Mouse (Mus musculus): ENCODE results near the gene Rcor3. TPM values are rescaled to one million over a fixed set of nuclear protein-coding genes. Genes with fewer than 3 reads are reported as not detected.

The Rcor3 gene
- total RNA-seq, 2 experiments from 2014 or later = 27.1 to 29.8 TPM

DNA sequence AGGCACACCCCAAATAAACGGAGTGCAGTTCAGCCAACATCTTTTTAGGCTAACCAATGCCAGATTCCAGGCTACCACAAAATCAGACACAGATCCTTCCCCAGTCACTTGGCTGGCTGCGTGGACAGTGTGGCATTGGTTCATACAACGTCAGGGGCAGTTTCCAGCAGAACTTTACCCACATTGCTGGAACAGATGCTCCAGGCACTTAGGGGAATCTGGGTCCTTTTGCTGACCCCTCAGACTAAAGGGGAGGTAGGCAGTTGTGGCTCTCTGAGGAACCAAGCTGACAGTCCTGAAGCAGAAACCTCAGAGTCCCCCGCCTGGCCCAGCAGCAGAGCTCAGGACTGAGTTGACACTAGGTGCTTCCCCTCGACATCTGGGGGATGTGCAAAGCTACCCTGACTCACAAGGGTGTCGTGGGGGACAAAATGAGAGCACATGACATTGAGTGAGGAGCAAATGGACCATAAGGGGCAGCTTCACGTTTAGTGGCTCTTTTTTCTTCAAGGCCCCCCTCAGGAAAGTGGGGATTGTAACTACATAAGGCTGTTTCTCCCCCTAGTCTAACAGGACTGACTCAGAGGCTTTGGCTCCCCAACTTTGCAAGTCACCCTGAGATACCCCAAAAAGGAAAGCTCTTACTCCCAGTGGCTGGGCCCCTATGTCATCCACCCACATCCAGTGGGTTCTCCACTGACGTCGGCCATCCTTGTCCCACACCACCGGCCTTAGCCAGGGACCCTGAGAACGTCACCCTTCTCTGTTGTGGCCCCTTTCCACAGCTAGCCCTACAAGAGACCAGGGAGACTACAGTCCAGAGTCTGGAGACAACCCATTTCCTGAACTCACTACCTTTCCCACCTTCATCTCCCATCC, 46.9 kb downstream of the Rcor3 start:
- TF ChIP-seq CTCF (IDR thresholded peaks at IDR 0.05) = no peak
- peak overlapping the region; percentile 89 for H3K27ac ChIP-seq
- no peak for DNase-seq
- intact Hi-C loops (cut with DNase I) = no loop called here
- H3K4me3 ChIP-seq = peak overlapping the region; percentile 82

GRCm38 (mm10) chr1:192090281-192090680, 47.6 kb downstream of the Rcor3 start:
- TF ChIP-seq CTCF (IDR thresholded peaks at IDR 0.05) = no peak
- H3K27ac ChIP-seq = peak overlapping the region; percentile 89
- peak overlapping the region; percentile 82 for H3K4me3 ChIP-seq
- intact Hi-C loops (cut with DNase I) = no loop called here
- peak; percentile 39 for DNase-seq

GRCm38 (mm10) chr1:192089208-192090166, 48.4 kb downstream of the Rcor3 start:
- peak; percentile 37 for DNase-seq
- intact Hi-C loops (cut with DNase I) = no loop called here
- Histone ChIP-seq H3K4me3 (peak overlapping the region; percentile 82; the same call in 1 of the 2 replicates), H3K27ac (peak overlapping the region; percentile 89)
- TF ChIP-seq CTCF (IDR thresholded peaks at IDR 0.05) = no peak

DNA sequence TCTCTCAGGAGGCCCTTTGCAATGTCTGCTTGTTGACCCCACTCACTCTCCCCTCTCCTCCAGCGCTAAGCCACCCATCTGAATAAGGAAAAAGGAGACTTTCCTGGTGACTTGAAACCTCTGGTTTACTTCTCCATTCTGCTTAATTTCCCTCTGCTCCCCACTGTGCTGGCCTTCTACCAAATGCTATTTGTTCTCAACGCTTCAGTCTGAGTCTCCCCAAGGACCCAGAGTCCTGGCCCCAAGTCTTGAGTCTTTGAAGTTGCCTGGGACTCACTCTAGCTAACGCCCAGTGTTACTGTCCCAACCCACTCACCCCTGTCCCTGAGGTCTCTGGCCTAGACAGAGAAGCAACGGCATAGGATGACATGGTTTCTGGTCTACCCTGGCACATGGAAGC, 49.9 kb downstream of the Rcor3 start:
- DNase-seq = peak; percentile 44
- no peak for TF ChIP-seq CTCF (IDR thresholded peaks at IDR 0.05)
- H3K4me3 ChIP-seq = no peak overlapping the region
- H3K27ac ChIP-seq = 0 out of 2 replicates have a peak overlapping the region, but pooled peaks have one; percentile 17
- intact Hi-C loops (cut with DNase I) = no loop called here

DNA sequence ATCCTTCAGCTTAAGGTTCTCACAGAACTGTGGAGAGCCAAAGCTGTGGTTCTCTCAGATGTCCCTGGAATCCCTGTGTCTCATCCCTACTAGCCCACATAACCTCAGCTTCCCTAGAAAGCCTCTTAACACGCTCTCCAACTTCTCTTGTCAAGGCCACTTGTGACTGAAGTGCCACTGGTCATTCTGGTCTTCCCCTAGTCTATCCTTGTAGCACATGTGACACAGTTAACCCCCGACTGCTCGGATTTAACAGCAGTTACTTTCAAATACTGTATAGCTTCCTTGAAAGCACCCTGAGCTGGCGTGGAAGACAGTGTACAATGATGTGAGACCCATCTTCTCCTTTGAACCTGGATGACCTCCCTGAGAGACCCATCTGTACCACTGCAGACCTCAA, 50.8 kb downstream of the Rcor3 start:
- Histone ChIP-seq H3K27ac (no peak overlapping the region), H3K4me3 (no peak overlapping the region)
- intact Hi-C loops (cut with DNase I) = no loop called here
- DNase-seq = no peak
- no peak for TF ChIP-seq CTCF (IDR thresholded peaks at IDR 0.05)

DNA sequence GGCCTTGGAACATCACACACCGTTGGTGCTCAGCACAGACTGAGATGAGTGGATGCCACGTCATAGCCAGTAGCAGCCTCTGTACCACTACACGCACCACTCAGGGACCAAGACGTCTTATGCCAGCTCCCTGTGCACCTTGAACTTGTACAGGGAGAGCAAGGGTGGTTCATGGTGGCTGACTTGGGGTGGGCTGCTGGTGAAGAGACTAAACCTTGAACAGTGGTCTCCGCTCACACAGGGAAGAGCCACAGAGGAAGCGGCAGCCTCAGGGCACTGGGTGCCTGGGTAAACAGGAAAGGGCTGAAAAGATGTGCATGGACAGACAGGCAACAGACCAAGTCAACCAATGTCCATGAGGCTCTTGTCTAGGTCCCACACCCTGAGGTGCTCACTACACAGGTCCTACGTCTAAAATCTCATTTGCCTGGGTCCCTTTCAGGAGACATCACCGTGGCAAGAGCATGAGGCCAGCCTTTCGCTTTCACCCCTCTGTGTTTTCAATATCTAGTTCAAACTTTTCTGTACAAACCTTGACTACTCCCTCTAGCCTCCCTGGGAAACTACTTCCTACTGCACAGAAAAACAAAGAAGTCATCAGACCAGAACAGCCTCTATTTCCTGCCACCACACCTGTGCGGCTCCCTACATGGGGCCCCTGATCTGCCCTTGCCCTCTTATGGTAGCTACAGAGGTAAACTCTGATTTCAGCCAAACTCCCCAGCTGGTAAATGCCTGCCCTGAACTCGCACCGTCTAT, 51.4 kb downstream of the Rcor3 start:
- no peak for DNase-seq
- Histone ChIP-seq H3K27ac (no peak overlapping the region), H3K4me3 (no peak overlapping the region)
- intact Hi-C loops (cut with DNase I) = no loop called here
- no peak for TF ChIP-seq CTCF (IDR thresholded peaks at IDR 0.05)

- Histone ChIP-seq H3K27ac (no peak overlapping the region), H3K4me3 (no peak overlapping the region)
- no peak for DNase-seq
- TF ChIP-seq CTCF (IDR thresholded peaks at IDR 0.05) = no peak
- intact Hi-C loops (cut with DNase I) = no loop called here
Measured at GRCm38 (mm10) chr1:192085218-192085617, 52.6 kb downstream of the Rcor3 start.

DNA sequence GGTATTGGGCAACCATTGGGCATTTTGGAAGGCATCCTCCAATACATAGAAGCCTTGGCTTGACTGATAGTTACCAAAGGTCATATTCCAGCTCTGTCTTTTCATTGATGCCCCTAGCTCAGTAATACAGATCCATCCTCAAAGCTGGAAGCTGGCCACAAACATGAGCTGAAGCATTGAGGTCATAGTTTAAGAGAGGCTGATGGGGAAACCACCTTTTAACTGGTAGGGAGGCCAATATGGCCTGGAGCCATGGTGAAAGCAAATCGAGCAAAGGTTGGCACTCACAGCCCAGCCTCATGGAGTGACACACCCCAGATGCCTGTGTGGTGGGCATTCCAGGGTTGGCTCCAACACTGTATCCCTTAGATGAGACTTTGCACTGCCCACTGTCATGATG, 55.2 kb downstream of the Rcor3 start:
- Histone ChIP-seq H3K27ac (no peak overlapping the region), H3K4me3 (no peak overlapping the region)
- intact Hi-C loops (cut with DNase I) = no loop called here
- no peak for TF ChIP-seq CTCF (IDR thresholded peaks at IDR 0.05)
- no peak for DNase-seq

GRCm38 (mm10) chr1:192081129-192081528, 56.7 kb downstream of the Rcor3 start:
- intact Hi-C loops (cut with DNase I) = no loop called here
- TF ChIP-seq CTCF (IDR thresholded peaks at IDR 0.05) = no peak
- Histone ChIP-seq H3K27ac (no peak overlapping the region), H3K4me3 (no peak overlapping the region)
- DNase-seq = no peak

- no peak for DNase-seq
- intact Hi-C loops (cut with DNase I) = no loop called here
- no peak for TF ChIP-seq CTCF (IDR thresholded peaks at IDR 0.05)
- peak overlapping the region; percentile 74 for H3K27ac ChIP-seq
- no peak overlapping the region for H3K4me3 ChIP-seq
Measured at GRCm38 (mm10) chr1:192079121-192079520, 58.7 kb downstream of the Rcor3 start.

- DNase-seq = peak; percentile 57
- Histone ChIP-seq H3K27ac (peak overlapping the region; percentile 74), H3K4me3 (no peak overlapping the region)
- intact Hi-C loops (cut with DNase I) = no loop called here
- TF ChIP-seq CTCF (IDR thresholded peaks at IDR 0.05) = no peak
Measured at GRCm38 (mm10) chr1:192078406-192078805, 59.5 kb downstream of the Rcor3 start.
